Mouse (Mus musculus) liver, postnatal 0 days (tissue): ENCODE data around the gene Pde2a.

Source experiments
- CTCF ChIP-seq: sonication (generic); IDR thresholded peaks from 2 replicates; pipeline ENCODE4 v1.5.1; 2016; ENCODE audit warnings: antibody characterized with exemption, low read depth
- EP300 ChIP-seq: IDR thresholded peaks from 2 replicates; pipeline ENCODE4 v1.6.1; 2016; ENCODE audit warnings: antibody characterized with exemption, low read depth, mild to moderate bottlenecking

GRCm38 (mm10) chr7:101460608-101460957, 39.1 kb downstream of the Pde2a start:
- no peak for TF ChIP-seq CTCF
- no peak for TF ChIP-seq EP300
